Mouse (Mus musculus): ENCODE measurements at regions not wholly inside any gene's neighbourhood (a gene's known extent, or its start where the extent isn't known, plus 50 kb on each side); places are given as distances from the start of the nearest gene placed in this dataset.
A peak's percentile ranks its signal among the peaks of the same experiment; 100 is the strongest.

GRCm38 (mm10) chr17:84878316-84878715 lies 78.2 kb upstream of the Ppm1b start:
- H3K27me3 ChIP-seq (ENCODE audit: control insufficient read depth), result no peaks in the 10 kb centered on the region
- TF ChIP-seq TAL1 (IDR thresholded peaks at IDR 0.05; ENCODE audit: low read length), result no peak
- TF ChIP-seq GATA1 (IDR thresholded peaks at IDR 0.05; ENCODE audit: low read length), result no peak
- peaks cover 20% of the 10 kb centered on the region for H3K4me1 ChIP-seq (ENCODE audit: control insufficient read depth)
- no peaks in the 10 kb centered on the region for H3K9me3 ChIP-seq (ENCODE audit: control insufficient read depth, low read length)
- peak overlapping the region; percentile 59 for H3K4me3 ChIP-seq (replicated peaks)
- no peaks in the 10 kb centered on the region for H3K36me3 ChIP-seq (ENCODE audit: control insufficient read depth)

DNA sequence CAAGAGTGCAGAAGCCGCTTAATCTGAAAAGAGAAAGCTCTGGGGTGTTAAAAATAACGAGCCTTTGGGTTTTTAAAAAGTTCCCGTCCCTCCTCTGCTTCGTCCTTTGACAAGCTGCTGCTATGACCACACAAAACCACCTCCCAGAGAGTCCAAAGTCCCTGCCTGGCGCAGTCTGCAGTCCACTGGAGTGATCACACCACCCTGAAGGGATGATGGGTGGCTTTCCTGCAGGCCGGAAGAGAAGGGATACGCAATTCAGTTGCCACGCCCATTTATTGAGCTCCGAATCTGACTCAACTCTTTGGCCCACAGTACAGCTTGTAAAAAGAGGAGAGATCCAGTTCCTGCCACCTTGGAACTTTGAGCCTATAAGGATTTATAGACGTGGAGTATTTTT lies 77.4 kb upstream of the Ppm1b start:
- H3K36me3 ChIP-seq (ENCODE audit: control insufficient read depth), result no peaks in the 10 kb centered on the region
- H3K9me3 ChIP-seq (ENCODE audit: control insufficient read depth, low read length), result no peaks in the 10 kb centered on the region
- H3K4me1 ChIP-seq (ENCODE audit: control insufficient read depth), result peaks cover 20% of the 10 kb centered on the region
- H3K27me3 ChIP-seq (ENCODE audit: control insufficient read depth), result no peaks in the 10 kb centered on the region
- H3K4me3 ChIP-seq (replicated peaks), result no peak overlapping the region
- no peak for TF ChIP-seq GATA1 (IDR thresholded peaks at IDR 0.05; ENCODE audit: low read length)

DNA sequence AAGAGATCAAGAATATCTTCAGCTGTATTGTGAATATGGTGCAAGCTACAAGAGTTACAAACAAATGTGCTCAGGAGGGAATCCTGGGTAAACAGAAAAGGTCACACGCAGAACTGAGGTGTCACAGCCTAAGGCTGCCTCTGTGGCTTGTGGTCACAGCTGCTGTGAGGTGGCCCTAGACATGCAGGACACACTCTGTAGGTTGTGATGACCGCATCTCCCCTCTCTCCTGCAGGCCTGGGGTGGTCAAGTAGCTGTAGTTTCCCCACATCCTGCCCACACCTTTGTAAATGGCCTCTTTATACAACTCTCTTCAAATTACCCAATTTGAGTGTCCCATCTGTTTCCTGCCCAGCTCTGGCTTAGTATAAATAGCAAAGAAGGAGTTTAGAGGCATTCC lies 75.6 kb upstream of the Ppm1b start:
- TF ChIP-seq GATA1 (IDR thresholded peaks at IDR 0.05; ENCODE audit: low read length), result no peak
- TF ChIP-seq TAL1 (IDR thresholded peaks at IDR 0.05; ENCODE audit: low read length), result no peak
- Histone ChIP-seq H3K27me3 (ENCODE audit: control insufficient read depth) (no peaks in the 10 kb centered on the region), H3K9me3 (ENCODE audit: control insufficient read depth, low read length) (no peaks in the 10 kb centered on the region)

DNA sequence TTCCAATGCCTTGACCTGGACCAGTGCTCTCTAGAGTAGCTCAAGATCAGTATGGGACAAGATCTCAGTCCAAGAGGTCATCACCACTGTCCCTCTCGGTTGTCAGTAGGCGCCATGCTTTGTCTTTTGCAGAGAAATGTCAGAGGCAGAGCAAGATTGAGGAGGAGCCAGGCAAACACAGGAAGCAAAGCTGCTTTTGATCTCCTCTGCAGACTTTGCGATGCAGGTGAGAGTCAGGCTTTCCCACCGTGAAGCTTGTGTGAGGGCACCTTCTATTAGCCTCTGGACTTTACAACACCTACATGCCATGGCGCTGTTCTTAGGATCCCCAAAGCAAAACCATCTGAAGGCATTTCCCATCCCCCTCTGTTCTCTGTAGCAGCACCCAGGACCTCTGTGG lies 68.0 kb upstream of the Ppm1b start:
- Histone ChIP-seq H3K4me1 (ENCODE audit: control insufficient read depth) (peaks cover 8% of the 10 kb centered on the region), H3K4me3 (replicated peaks) (no peak overlapping the region), H3K36me3 (ENCODE audit: control insufficient read depth) (no peaks in the 10 kb centered on the region), H3K9me3 (ENCODE audit: control insufficient read depth, low read length) (no peaks in the 10 kb centered on the region), H3K27me3 (ENCODE audit: control insufficient read depth) (no peaks in the 10 kb centered on the region)
- TF ChIP-seq GATA1 (IDR thresholded peaks at IDR 0.05; ENCODE audit: low read length), result no peak
- TF ChIP-seq TAL1 (IDR thresholded peaks at IDR 0.05; ENCODE audit: low read length), result no peak

More for the DNA sequence above, 75.6 kb upstream of the Ppm1b start:
- no peak overlapping the region for H3K4me3 ChIP-seq (replicated peaks)
- H3K36me3 ChIP-seq (ENCODE audit: control insufficient read depth), result no peaks in the 10 kb centered on the region
- H3K4me1 ChIP-seq (ENCODE audit: control insufficient read depth), result peaks cover 20% of the 10 kb centered on the region

DNA sequence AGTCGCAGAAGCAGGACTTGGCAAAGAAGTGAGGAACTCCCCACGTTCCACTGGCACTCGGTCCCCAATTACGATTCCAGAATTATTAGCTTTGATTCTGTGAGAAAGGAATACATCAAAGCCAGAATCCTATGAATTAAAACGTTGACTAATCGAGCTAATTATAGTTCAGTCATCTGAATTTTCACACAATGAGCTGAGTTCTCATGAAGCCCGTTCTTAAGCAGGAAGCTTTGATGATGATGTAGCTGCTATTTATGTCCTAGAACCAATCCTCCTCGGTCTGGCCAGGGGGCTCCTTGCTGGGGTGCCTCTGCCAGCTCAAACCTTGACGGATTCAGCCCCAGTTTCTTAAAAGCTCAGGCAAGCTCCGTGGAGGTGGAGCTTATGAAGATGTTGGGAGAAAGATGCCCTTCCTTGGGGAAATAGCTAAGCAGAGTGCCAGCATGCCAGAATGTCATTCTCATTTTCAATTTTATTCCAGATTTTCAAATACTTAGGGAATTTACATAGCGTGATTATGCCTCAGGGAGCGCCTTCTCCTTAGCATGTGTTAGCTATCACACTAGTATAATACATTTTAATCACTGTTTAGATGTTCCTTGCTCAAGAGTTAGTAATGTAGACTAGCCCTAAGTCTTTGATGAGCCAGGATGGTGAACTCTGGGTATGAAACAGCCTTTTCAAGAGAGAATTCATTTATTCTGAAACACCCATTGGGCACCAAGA lies 65.5 kb upstream of the Ppm1b start:
- H3K27me3 ChIP-seq (ENCODE audit: control insufficient read depth), result no peaks in the 10 kb centered on the region
- no peaks in the 10 kb centered on the region for H3K9me3 ChIP-seq (ENCODE audit: control insufficient read depth, low read length)
- no peak overlapping the region for H3K4me3 ChIP-seq (replicated peaks)
- TF ChIP-seq GATA1 (IDR thresholded peaks at IDR 0.05; ENCODE audit: low read length), result no peak
- no peak for TF ChIP-seq TAL1 (IDR thresholded peaks at IDR 0.05; ENCODE audit: low read length)
- H3K36me3 ChIP-seq (ENCODE audit: control insufficient read depth), result no peaks in the 10 kb centered on the region
- peaks cover 15% of the 10 kb centered on the region for H3K4me1 ChIP-seq (ENCODE audit: control insufficient read depth)

DNA sequence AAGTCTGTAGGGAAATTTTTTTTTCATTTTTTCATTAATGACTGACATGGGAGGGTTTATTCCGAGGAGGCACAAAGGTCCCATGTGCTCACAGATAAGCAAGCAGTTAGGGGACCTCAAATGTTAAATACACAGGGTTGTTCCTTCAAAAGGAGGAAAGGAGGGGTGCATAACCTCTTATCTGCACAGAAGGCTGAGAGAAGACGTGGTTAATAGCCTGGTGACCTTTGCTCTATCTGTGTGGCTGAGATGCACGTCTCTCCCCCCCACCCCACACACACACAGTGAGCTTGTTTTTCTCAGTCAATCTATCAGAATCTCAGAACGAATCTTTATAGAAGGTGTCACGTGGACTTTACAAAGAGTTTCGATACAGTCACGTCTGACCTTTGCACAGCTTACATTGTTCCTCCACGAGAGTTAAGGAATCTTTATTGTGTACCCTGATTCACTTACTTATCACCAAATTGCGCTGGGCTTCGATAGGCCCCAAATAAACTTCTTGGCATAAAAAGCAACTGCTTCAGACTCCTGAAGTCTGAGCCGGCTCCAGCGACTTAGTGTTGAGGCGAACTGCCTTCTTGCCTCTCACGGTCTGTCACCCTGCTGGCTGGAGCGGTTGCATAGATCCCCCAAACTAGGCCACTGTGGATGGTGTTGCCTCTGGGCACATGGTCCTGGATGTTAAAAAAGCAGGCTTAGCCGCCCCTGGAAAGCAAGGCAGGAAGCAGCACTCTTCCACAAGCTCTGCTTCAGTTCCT lies 63.1 kb upstream of the Ppm1b start:
- H3K9me3 ChIP-seq (ENCODE audit: control insufficient read depth, low read length), result peaks cover 10% of the 10 kb centered on the region
- H3K27me3 ChIP-seq (ENCODE audit: control insufficient read depth), result no peaks in the 10 kb centered on the region
- no peaks in the 10 kb centered on the region; the same call in 1 of the 2 replicates for H3K36me3 ChIP-seq (ENCODE audit: control insufficient read depth)
- no peak for TF ChIP-seq TAL1 (IDR thresholded peaks at IDR 0.05; ENCODE audit: low read length)
- TF ChIP-seq GATA1 (IDR thresholded peaks at IDR 0.05; ENCODE audit: low read length), result no peak
- H3K4me1 ChIP-seq (ENCODE audit: control insufficient read depth), result peaks cover 24% of the 10 kb centered on the region
- H3K4me3 ChIP-seq (replicated peaks), result no peak overlapping the region

- TF ChIP-seq GATA1 (IDR thresholded peaks at IDR 0.05; ENCODE audit: low read length) (no peak), TAL1 (IDR thresholded peaks at IDR 0.05; ENCODE audit: low read length) (no peak)
- peaks cover 18% of the 10 kb centered on the region for H3K9me3 ChIP-seq (ENCODE audit: control insufficient read depth, low read length)
- no peaks in the 10 kb centered on the region; the same call in 1 of the 2 replicates for H3K36me3 ChIP-seq (ENCODE audit: control insufficient read depth)
- peaks cover 26% of the 10 kb centered on the region for H3K4me1 ChIP-seq (ENCODE audit: control insufficient read depth)
- no peak overlapping the region for H3K4me3 ChIP-seq (replicated peaks)
- no peaks in the 10 kb centered on the region for H3K27me3 ChIP-seq (ENCODE audit: control insufficient read depth)
These were observed 61.0 kb upstream of the Ppm1b start for GRCm38 (mm10) chr17:84895526-84895925.

DNA sequence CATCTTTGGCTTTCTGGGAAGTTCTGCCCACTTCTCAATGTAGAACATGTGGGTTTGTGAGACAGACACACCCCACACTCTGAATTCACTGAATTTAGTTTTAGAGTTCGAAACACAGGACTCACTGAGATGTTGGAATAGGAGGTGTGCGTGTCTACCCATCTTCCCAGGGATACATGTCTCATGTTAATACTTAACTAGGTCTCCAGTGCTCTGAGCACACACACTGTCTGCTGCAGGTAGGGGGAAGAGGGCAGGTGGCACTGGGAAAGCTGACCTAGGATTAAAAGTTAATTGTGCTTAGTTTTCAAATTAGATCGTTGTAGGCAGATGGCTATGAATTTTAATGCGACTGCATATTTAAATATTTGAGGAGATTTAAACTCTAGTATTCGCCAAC lies 60.0 kb upstream of the Ppm1b start:
- Histone ChIP-seq H3K27me3 (ENCODE audit: control insufficient read depth) (no peaks in the 10 kb centered on the region), H3K9me3 (ENCODE audit: control insufficient read depth, low read length) (peaks cover 18% of the 10 kb centered on the region), H3K4me3 (replicated peaks) (no peak overlapping the region), H3K36me3 (ENCODE audit: control insufficient read depth) (no peaks in the 10 kb centered on the region; the same call in 1 of the 2 replicates), H3K4me1 (ENCODE audit: control insufficient read depth) (peaks cover 26% of the 10 kb centered on the region)
- TF ChIP-seq TAL1 (IDR thresholded peaks at IDR 0.05; ENCODE audit: low read length) (no peak), GATA1 (IDR thresholded peaks at IDR 0.05; ENCODE audit: low read length) (no peak)

GRCm38 (mm10) chr17:84898407-84898806 lies 58.1 kb upstream of the Ppm1b start:
- Histone ChIP-seq H3K9me3 (ENCODE audit: control insufficient read depth, low read length) (peaks cover 18% of the 10 kb centered on the region), H3K36me3 (ENCODE audit: control insufficient read depth) (no peaks in the 10 kb centered on the region; the same call in 1 of the 2 replicates), H3K4me3 (replicated peaks) (no peak overlapping the region), H3K4me1 (ENCODE audit: control insufficient read depth) (peaks cover 19% of the 10 kb centered on the region), H3K27me3 (ENCODE audit: control insufficient read depth) (no peaks in the 10 kb centered on the region)
- no peak for TF ChIP-seq GATA1 (IDR thresholded peaks at IDR 0.05; ENCODE audit: low read length)
- TF ChIP-seq TAL1 (IDR thresholded peaks at IDR 0.05; ENCODE audit: low read length), result no peak

All from erythroblast, embryonic 14.5 days (primary cell).